Mouse (Mus musculus): ENCODE results near the gene Tspan33. TPM values are rescaled to one million over a fixed set of nuclear protein-coding genes. Genes with fewer than 3 reads are reported as not detected.

Gene Tspan33
- 0.51 to 0.96 TPM (median 0.64 TPM) in 4 replicates for total RNA-seq (2023; ENCODE audit: inconsistent age)

GRCm38 (mm10) chr6:29693953-29694352 lies at the start of gene Tspan33:
Tspan33 (plus strand) TSS chr6:29694222.

GRCm38 (mm10) chr6:29735336-29735688 lies 41.3 kb downstream of the Tspan33 start, which contains the start of gene Smo:
Smo (plus strand) TSS chr6:29735503.

Other genes with a start within 250 kb of the Tspan33 start
- 198 to 223 TPM (median 219 TPM) in 4 replicates for gene Atp6v1f, start 226.5 kb upstream of the Tspan33 start, total RNA-seq (2023; ENCODE audit: inconsistent age)
- gene Atp6v1fnb, start 222.8 kb upstream of the Tspan33 start, total RNA-seq (2023; ENCODE audit: inconsistent age), result 7.5 to 11.0 TPM (median 7.8 TPM) in 4 replicates
- 1.2 TPM in 1 of 4 replicates, not detected in the others for gene Kcp, start 186.3 kb upstream of the Tspan33 start, total RNA-seq (2023; ENCODE audit: inconsistent age)
- 252 to 274 TPM (median 255 TPM) in 4 replicates for gene Irf5, start 167.6 kb upstream of the Tspan33 start, total RNA-seq (2023; ENCODE audit: inconsistent age)
- 71.8 to 80.2 TPM (median 75.9 TPM) in 4 replicates for gene Tnpo3, start 84.3 kb upstream of the Tspan33 start, total RNA-seq (2023; ENCODE audit: inconsistent age)
- 0.16 to 0.18 TPM (median 0.18 TPM) in 3 of 4 replicates, not detected in the other for gene Smo, start 41.3 kb downstream of the Tspan33 start, total RNA-seq (2023; ENCODE audit: inconsistent age)
- 57.9 to 62.0 TPM (median 60.2 TPM) in 4 replicates for gene Ahcyl2, start 73.8 kb downstream of the Tspan33 start, total RNA-seq (2023; ENCODE audit: inconsistent age)
- gene Strip2, start 222.8 kb downstream of the Tspan33 start, total RNA-seq (2023; ENCODE audit: inconsistent age), result 0.22 to 0.66 TPM (median 0.41 TPM) in 4 replicates

Measured in B cell, adult (primary cell).